Mouse (Mus musculus): ENCODE data around the gene Cluh. TPM values are rescaled to one million over a fixed set of nuclear protein-coding genes. Genes with fewer than 3 reads are reported as not detected.

The Cluh gene
- polyA plus RNA-seq, 1 experiment from 2014 or later: 27.5 TPM

GRCm38 (mm10) chr11:74666776-74667581 lies 17.7 kb downstream of the Cluh start:
- no peaks in the 10 kb centered on the region for H3K27me3 ChIP-seq (ENCODE audit: control insufficient read depth, insufficient read depth, low read length)
- 92% methylated on average over 14 of the region's 14 CpGs for WGBS (ENCODE audit: insufficient replicate concordance)
- H3K27ac ChIP-seq (ENCODE audit: low read depth, low read length): no peak overlapping the region
- H3K36me3 ChIP-seq (ENCODE audit: control insufficient read depth, insufficient read depth, low read length): peaks cover 52% of the 10 kb centered on the region
- no peak overlapping the region for H3K4me3 ChIP-seq (ENCODE audit: low read depth, low read length)
- ATAC-seq (replicated peaks; ENCODE audit: insufficient number of reproducible peaks, low FRiP score, low TSS enrichment): no peak
- H3K9me3 ChIP-seq (replicated peaks; ENCODE audit: control insufficient read depth, low read length): no peaks in the 10 kb centered on the region
- H3K4me1 ChIP-seq (ENCODE audit: control insufficient read depth, insufficient read depth, low read length): no peaks in the 10 kb centered on the region
- no peak overlapping the region for H3K9ac ChIP-seq (ENCODE audit: low read depth, low read length)
- no peak overlapping the region for H3K4me2 ChIP-seq

GRCm38 (mm10) chr11:74667582-74668010 lies 18.3 kb downstream of the Cluh start:
- WGBS (ENCODE audit: insufficient replicate concordance): 96% methylated on average over 13 of the region's 13 CpGs
- no peak overlapping the region for H3K4me2 ChIP-seq

GRCm38 (mm10) chr11:74668466-74668865 lies 19.2 kb downstream of the Cluh start:
- Histone ChIP-seq H3K27ac (ENCODE audit: low read depth, low read length) (no peak overlapping the region), H3K4me3 (ENCODE audit: low read depth, low read length) (no peak overlapping the region), H3K9ac (ENCODE audit: low read depth, low read length) (no peak overlapping the region), H3K9me3 (replicated peaks; ENCODE audit: control insufficient read depth, low read length) (no peaks in the 10 kb centered on the region), H3K4me1 (ENCODE audit: control insufficient read depth, insufficient read depth, low read length) (no peaks in the 10 kb centered on the region), H3K36me3 (ENCODE audit: control insufficient read depth, insufficient read depth, low read length) (peaks cover 42% of the 10 kb centered on the region), H3K27me3 (ENCODE audit: control insufficient read depth, insufficient read depth, low read length) (no peaks in the 10 kb centered on the region), H3K4me2 (no peak overlapping the region)
- WGBS (ENCODE audit: insufficient replicate concordance): 86% methylated on average over 5 of the region's 5 CpGs
- ATAC-seq (replicated peaks; ENCODE audit: insufficient number of reproducible peaks, low FRiP score, low TSS enrichment): no peak

More at GRCm38 (mm10) chr11:74667582-74668010, 18.3 kb downstream of the Cluh start:
- Histone ChIP-seq H3K4me1 (ENCODE audit: control insufficient read depth, insufficient read depth, low read length) (no peaks in the 10 kb centered on the region), H3K27ac (ENCODE audit: low read depth, low read length) (no peak overlapping the region), H3K9me3 (replicated peaks; ENCODE audit: control insufficient read depth, low read length) (no peaks in the 10 kb centered on the region), H3K27me3 (ENCODE audit: control insufficient read depth, insufficient read depth, low read length) (no peaks in the 10 kb centered on the region), H3K9ac (ENCODE audit: low read depth, low read length) (no peak overlapping the region), H3K36me3 (ENCODE audit: control insufficient read depth, insufficient read depth, low read length) (peaks cover 49% of the 10 kb centered on the region), H3K4me3 (ENCODE audit: low read depth, low read length) (no peak overlapping the region)
- ATAC-seq (replicated peaks; ENCODE audit: insufficient number of reproducible peaks, low FRiP score, low TSS enrichment): no peak

GRCm38 (mm10) chr11:74668971-74669370 lies 19.7 kb downstream of the Cluh start:
- H3K4me2 ChIP-seq: no peak overlapping the region
- H3K9ac ChIP-seq (ENCODE audit: low read depth, low read length): no peak overlapping the region
- peaks cover 37% of the 10 kb centered on the region for H3K36me3 ChIP-seq (ENCODE audit: control insufficient read depth, insufficient read depth, low read length)
- ATAC-seq (replicated peaks; ENCODE audit: insufficient number of reproducible peaks, low FRiP score, low TSS enrichment): no peak
- 94% methylated on average over 2 of the region's 2 CpGs for WGBS (ENCODE audit: insufficient replicate concordance)
- no peaks in the 10 kb centered on the region for H3K4me1 ChIP-seq (ENCODE audit: control insufficient read depth, insufficient read depth, low read length)
- no peak overlapping the region for H3K27ac ChIP-seq (ENCODE audit: low read depth, low read length)
- H3K4me3 ChIP-seq (ENCODE audit: low read depth, low read length): no peak overlapping the region
- H3K9me3 ChIP-seq (replicated peaks; ENCODE audit: control insufficient read depth, low read length): no peaks in the 10 kb centered on the region
- no peaks in the 10 kb centered on the region for H3K27me3 ChIP-seq (ENCODE audit: control insufficient read depth, insufficient read depth, low read length)

DNA sequence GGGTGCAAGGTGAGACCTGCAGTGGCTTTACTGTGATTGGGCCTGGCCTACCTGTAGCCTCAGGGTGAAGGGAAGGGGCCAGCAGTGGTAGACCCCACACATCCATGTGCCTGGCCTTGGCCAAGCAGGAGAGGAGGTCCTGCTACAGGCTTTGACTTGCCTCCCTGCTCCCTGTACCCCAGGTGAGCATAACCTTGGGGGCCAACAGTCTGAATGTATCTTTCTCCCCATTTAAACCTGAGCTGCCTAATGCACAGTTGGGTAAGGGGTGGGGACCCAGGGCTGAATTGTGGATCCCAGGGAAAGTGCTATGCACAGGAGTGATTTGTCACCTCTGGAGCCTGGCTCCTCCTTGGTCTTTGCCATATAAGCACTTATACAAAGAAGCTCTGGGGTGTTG lies 20.9 kb downstream of the Cluh start:
- Histone ChIP-seq H3K36me3 (ENCODE audit: control insufficient read depth, insufficient read depth, low read length) (peaks cover 33% of the 10 kb centered on the region), H3K4me3 (ENCODE audit: low read depth, low read length) (no peak overlapping the region), H3K9me3 (replicated peaks; ENCODE audit: control insufficient read depth, low read length) (no peaks in the 10 kb centered on the region), H3K4me2 (no peak overlapping the region), H3K27ac (ENCODE audit: low read depth, low read length) (no peak overlapping the region), H3K4me1 (ENCODE audit: control insufficient read depth, insufficient read depth, low read length) (no peaks in the 10 kb centered on the region), H3K27me3 (ENCODE audit: control insufficient read depth, insufficient read depth, low read length) (no peaks in the 10 kb centered on the region), H3K9ac (ENCODE audit: low read depth, low read length) (no peak overlapping the region)
- no peak for ATAC-seq (replicated peaks; ENCODE audit: insufficient number of reproducible peaks, low FRiP score, low TSS enrichment)

GRCm38 (mm10) chr11:74671013-74671412 lies 21.7 kb downstream of the Cluh start:
- H3K9me3 ChIP-seq (replicated peaks; ENCODE audit: control insufficient read depth, low read length): no peaks in the 10 kb centered on the region
- ATAC-seq (replicated peaks; ENCODE audit: insufficient number of reproducible peaks, low FRiP score, low TSS enrichment): no peak
- H3K27me3 ChIP-seq (ENCODE audit: control insufficient read depth, insufficient read depth, low read length): no peaks in the 10 kb centered on the region
- H3K9ac ChIP-seq (ENCODE audit: low read depth, low read length): no peak overlapping the region
- H3K36me3 ChIP-seq (ENCODE audit: control insufficient read depth, insufficient read depth, low read length): peaks cover 25% of the 10 kb centered on the region
- no peak overlapping the region for H3K27ac ChIP-seq (ENCODE audit: low read depth, low read length)
- WGBS (ENCODE audit: insufficient replicate concordance): 84% methylated on average over 1 of the region's 1 CpGs
- H3K4me3 ChIP-seq (ENCODE audit: low read depth, low read length): no peak overlapping the region
- no peaks in the 10 kb centered on the region for H3K4me1 ChIP-seq (ENCODE audit: control insufficient read depth, insufficient read depth, low read length)
- no peak overlapping the region for H3K4me2 ChIP-seq

DNA sequence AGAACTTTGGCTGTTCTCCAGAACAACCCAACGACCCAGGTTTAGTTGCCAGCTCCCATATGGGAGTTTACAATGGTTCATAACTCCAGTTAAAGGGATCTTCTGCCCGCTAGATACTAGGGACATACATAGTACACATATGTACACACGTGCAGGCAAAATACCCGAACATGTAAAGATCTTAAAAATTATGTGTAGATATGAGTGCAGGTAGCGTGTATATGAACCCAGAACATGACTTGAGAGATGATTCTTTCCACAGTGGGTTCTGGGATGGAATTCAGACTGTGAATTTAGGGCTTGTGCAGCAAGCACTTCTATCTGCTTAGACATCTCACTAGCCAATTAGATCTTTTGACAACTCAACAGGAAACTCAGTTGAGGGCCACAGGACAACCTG lies 22.5 kb downstream of the Cluh start:
- no peak overlapping the region for H3K27ac ChIP-seq (ENCODE audit: low read depth, low read length)
- ATAC-seq (replicated peaks; ENCODE audit: insufficient number of reproducible peaks, low FRiP score, low TSS enrichment): no peak
- H3K36me3 ChIP-seq (ENCODE audit: control insufficient read depth, insufficient read depth, low read length): peaks cover 20% of the 10 kb centered on the region
- H3K4me1 ChIP-seq (ENCODE audit: control insufficient read depth, insufficient read depth, low read length): no peaks in the 10 kb centered on the region
- no peak overlapping the region for H3K9ac ChIP-seq (ENCODE audit: low read depth, low read length)
- WGBS (ENCODE audit: insufficient replicate concordance): 91% methylated on average over 5 of the region's 5 CpGs
- no peak overlapping the region for H3K4me3 ChIP-seq (ENCODE audit: low read depth, low read length)
- no peak overlapping the region for H3K4me2 ChIP-seq
- no peaks in the 10 kb centered on the region for H3K27me3 ChIP-seq (ENCODE audit: control insufficient read depth, insufficient read depth, low read length)
- H3K9me3 ChIP-seq (replicated peaks; ENCODE audit: control insufficient read depth, low read length): no peaks in the 10 kb centered on the region

DNA sequence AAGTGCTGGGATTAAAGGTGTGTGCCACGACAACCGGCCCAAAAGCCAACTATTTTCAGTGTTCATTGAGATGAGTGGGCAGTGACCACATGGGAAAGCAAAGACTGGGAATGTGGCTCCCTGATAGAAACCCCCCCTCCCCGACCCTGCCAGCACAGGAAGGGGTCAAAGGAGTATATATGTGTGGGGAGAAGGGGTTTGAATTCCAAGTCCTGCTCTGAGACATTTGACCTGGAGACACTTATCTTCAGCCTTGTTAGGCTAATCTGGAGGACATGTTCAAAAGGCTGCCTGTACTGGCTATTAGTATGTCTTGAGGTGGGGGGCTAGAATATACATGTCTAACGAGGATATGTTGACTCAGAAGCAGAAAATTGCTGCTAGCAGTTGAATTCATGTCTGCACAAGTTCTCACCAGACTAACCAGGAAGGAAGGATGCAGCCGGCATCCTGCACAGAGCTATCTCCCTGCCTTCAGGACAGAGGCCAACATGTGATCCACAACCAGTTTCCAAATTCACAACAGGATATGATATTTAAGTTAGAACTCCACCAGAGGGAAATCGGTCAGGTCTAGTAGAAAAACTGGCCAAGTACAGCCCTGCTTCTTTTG lies 23.7 kb downstream of the Cluh start:
- WGBS (ENCODE audit: insufficient replicate concordance): 69% methylated on average over 6 of the region's 6 CpGs
- H3K4me1 ChIP-seq (ENCODE audit: control insufficient read depth, insufficient read depth, low read length): no peaks in the 10 kb centered on the region
- H3K9ac ChIP-seq (ENCODE audit: low read depth, low read length): no peak overlapping the region
- peaks cover 9% of the 10 kb centered on the region for H3K36me3 ChIP-seq (ENCODE audit: control insufficient read depth, insufficient read depth, low read length)
- no peaks in the 10 kb centered on the region for H3K9me3 ChIP-seq (replicated peaks; ENCODE audit: control insufficient read depth, low read length)
- 0 out of 2 replicates have a peak overlapping the region, but pooled peaks have one; percentile 24 for H3K27ac ChIP-seq (ENCODE audit: low read depth, low read length)
- H3K4me3 ChIP-seq (ENCODE audit: low read depth, low read length): no peak overlapping the region
- H3K4me2 ChIP-seq: no peak overlapping the region
- H3K27me3 ChIP-seq (ENCODE audit: control insufficient read depth, insufficient read depth, low read length): no peaks in the 10 kb centered on the region
- ATAC-seq (replicated peaks; ENCODE audit: insufficient number of reproducible peaks, low FRiP score, low TSS enrichment): no peak

All from heart, embryonic 11.5 days (tissue).